Mouse (Mus musculus) forebrain, postnatal 0 days (tissue): ENCODE measurements at regions not wholly inside any gene's neighbourhood (a gene's known extent, or its start where the extent isn't known, plus 50 kb on each side); places are given as distances from the start of the nearest gene placed in this dataset.
A peak's percentile ranks its signal among the peaks of the same experiment; 100 is the strongest.

ENCODE experiments used
- ATAC-seq: fragments of 200-750 bp; cut with Nextera tagmentation; 2 replicates; pipeline ENCODE4 v1.8.0; 2017; ENCODE audit warnings: mild to moderate bottlenecking, moderate library complexity
- DNase-seq: peaks from one replicate; pipeline ENCODE4 v3.0.0-alpha.2; 2015
- H3K27ac ChIP-seq: fragments of 300-500 bp; sonication (generic); 2 replicates; pipeline ENCODE4 v1.5.1; 2014; ENCODE audit warnings: low read depth, mild to moderate bottlenecking, antibody characterized with exemption, low read length, moderate library complexity, mixed read lengths
- H3K27me3 ChIP-seq: fragments of 300-500 bp; sonication (generic); 2 replicates; pipeline ENCODE4 v1.6.1; 2014; ENCODE audit warnings: mild to moderate bottlenecking, low read length, mixed read lengths; ENCODE audit not compliant: insufficient read depth
- H3K36me3 ChIP-seq: fragments of 300-500 bp; sonication (generic); 2 replicates; pipeline ENCODE4 v1.6.1; 2014; ENCODE audit warnings: mild to moderate bottlenecking, moderate library complexity; ENCODE audit not compliant: insufficient read depth
- H3K4me1 ChIP-seq: fragments of 300-500 bp; sonication (generic); 2 replicates; pipeline ENCODE4 v1.6.1; 2014; ENCODE audit warnings: antibody characterized with exemption; ENCODE audit not compliant: insufficient read depth
- H3K4me2 ChIP-seq: fragments of 300-500 bp; sonication (generic); 2 replicates; pipeline ENCODE4 v1.6.1; 2014; ENCODE audit warnings: low read depth, mild to moderate bottlenecking, moderate library complexity
- H3K4me3 ChIP-seq: fragments of 300-500 bp; sonication (generic); 2 replicates; pipeline ENCODE4 v1.5.1; 2014; ENCODE audit warnings: low read depth, low read length, mixed read lengths
- H3K9ac ChIP-seq: fragments of 300-500 bp; sonication (generic); 2 replicates; pipeline ENCODE4 v1.6.1; 2014; ENCODE audit warnings: mild to moderate bottlenecking
- H3K9me3 ChIP-seq: fragments of 300-500 bp; sonication (generic); 2 replicates; pipeline ENCODE4 v1.6.1; 2016; ENCODE audit warnings: low read length
- CTCF ChIP-seq: sonication (generic); IDR thresholded peaks from 2 replicates; pipeline ENCODE4 v1.5.1; 2016; ENCODE audit warnings: antibody characterized with exemption, control low read depth, low read depth
- WGBS: fragments of 180-500 bp; shearing (Covaris S2); extraction: QIAGEN DNeasy Blood & Tissue Kit; methylation state at CpG from one replicate; pipeline ENCODE4 v1.1.7; 2014; 5-methylcytosine and 5-hydroxymethylcytosine counted together

DNA sequence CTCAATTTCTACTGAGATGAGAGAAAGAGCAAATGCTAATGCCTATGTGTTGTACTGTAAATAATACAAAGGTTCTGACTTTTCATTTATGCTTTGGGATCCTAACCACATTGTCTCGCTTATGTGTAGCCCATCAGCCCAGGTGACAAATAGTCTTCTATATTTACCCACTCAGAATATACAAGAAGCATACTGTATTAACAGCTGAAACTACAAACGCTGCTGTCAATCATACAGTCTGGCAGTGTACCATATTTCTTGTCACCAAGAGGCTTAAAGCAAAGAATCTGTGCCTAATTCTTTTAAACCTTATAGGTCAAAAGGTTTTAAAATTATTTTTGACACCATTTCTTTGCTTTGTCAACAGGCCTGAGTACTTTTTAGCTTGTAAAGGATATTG, 160.8 kb upstream of the Pitx2 start:
- Histone ChIP-seq H3K27me3 (no peaks in the 10 kb centered on the region), H3K36me3 (no peaks in the 10 kb centered on the region), H3K4me2 (no peak overlapping the region), H3K9me3 (no peaks in the 10 kb centered on the region), H3K4me1 (no peaks in the 10 kb centered on the region), H3K9ac (no peak overlapping the region), H3K27ac (no peak overlapping the region), H3K4me3 (no peak overlapping the region)
- 89% methylated on average over 2 of the region's 2 CpGs for WGBS
- DNase-seq (no peak), ATAC-seq (no peak)
- no peak for TF ChIP-seq CTCF

GRCm38 (mm10) chr3:129044834-129045233, 154.8 kb upstream of the Pitx2 start:
- no peak for ATAC-seq
- DNase-seq, result no peak
- Histone ChIP-seq H3K4me2 (no peak overlapping the region), H3K4me3 (no peak overlapping the region), H3K9ac (no peak overlapping the region), H3K27me3 (no peaks in the 10 kb centered on the region), H3K27ac (no peak overlapping the region), H3K36me3 (no peaks in the 10 kb centered on the region), H3K4me1 (no peaks in the 10 kb centered on the region), H3K9me3 (no peaks in the 10 kb centered on the region)
- TF ChIP-seq CTCF, result no peak
- 78% methylated on average over 5 of the region's 5 CpGs for WGBS

- Histone ChIP-seq H3K27ac (no peak overlapping the region), H3K27me3 (no peaks in the 10 kb centered on the region), H3K9me3 (no peaks in the 10 kb centered on the region), H3K4me2 (no peak overlapping the region), H3K4me1 (no peaks in the 10 kb centered on the region), H3K9ac (no peak overlapping the region), H3K4me3 (no peak overlapping the region), H3K36me3 (no peaks in the 10 kb centered on the region)
- WGBS, result 97% methylated on average over 3 of the region's 3 CpGs
- ATAC-seq (no peak), DNase-seq (no peak)
- TF ChIP-seq CTCF, result no peak
These were observed 149.6 kb upstream of the Pitx2 start for GRCm38 (mm10) chr3:129049899-129050597.

- peak; percentile 50 for DNase-seq
- peak; percentile 65 for ATAC-seq
- H3K36me3 ChIP-seq, result no peaks in the 10 kb centered on the region
- H3K4me3 ChIP-seq, result peak overlapping the region; percentile 13
- H3K27ac ChIP-seq, result no peak overlapping the region
- peak overlapping the region; percentile 45 for H3K4me2 ChIP-seq
- no peak for TF ChIP-seq CTCF
- 0 out of 2 replicates have a peak, but pooled peaks cover 5% of the 10 kb centered on the region for H3K4me1 ChIP-seq
- WGBS, result 7% methylated on average over 19 of the region's 19 CpGs
- H3K27me3 ChIP-seq, result no peaks in the 10 kb centered on the region
- H3K9me3 ChIP-seq, result no peaks in the 10 kb centered on the region
- peak overlapping the region; percentile 6; the same call in 1 of the 2 replicates for H3K9ac ChIP-seq
These were observed 134.0 kb upstream of the Pitx2 start for GRCm38 (mm10) chr3:129065457-129066364.

DNA sequence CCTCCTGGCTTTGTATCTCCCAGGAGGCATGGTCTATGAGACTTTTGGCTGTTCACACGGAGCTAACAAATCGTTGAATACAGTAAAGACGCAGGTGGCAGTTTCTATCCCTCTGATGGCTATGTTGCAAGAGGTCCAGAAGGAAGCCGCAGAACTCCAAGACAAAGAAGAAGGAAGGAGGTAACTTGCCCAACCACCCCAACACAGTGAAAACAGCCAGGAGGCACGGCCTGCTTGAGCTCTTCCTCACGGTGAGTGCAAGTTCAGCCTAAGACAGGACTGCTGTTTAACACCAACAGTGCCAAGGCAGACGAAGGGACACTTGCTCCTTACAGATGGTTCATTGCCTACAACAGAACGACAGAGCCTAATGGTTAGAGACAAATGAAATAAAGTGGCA, 130.0 kb upstream of the Pitx2 start:
- H3K4me2 ChIP-seq, result no peak overlapping the region
- no peak overlapping the region for H3K27ac ChIP-seq
- WGBS, result 69% methylated on average over 8 of the region's 8 CpGs
- H3K9ac ChIP-seq, result no peak overlapping the region
- TF ChIP-seq CTCF, result no peak
- DNase-seq (no peak), ATAC-seq (no peak)
- H3K36me3 ChIP-seq, result no peaks in the 10 kb centered on the region
- H3K4me1 ChIP-seq, result 0 out of 2 replicates have a peak, but pooled peaks cover 5% of the 10 kb centered on the region
- no peak overlapping the region for H3K4me3 ChIP-seq
- no peaks in the 10 kb centered on the region for H3K9me3 ChIP-seq
- no peaks in the 10 kb centered on the region for H3K27me3 ChIP-seq

DNA sequence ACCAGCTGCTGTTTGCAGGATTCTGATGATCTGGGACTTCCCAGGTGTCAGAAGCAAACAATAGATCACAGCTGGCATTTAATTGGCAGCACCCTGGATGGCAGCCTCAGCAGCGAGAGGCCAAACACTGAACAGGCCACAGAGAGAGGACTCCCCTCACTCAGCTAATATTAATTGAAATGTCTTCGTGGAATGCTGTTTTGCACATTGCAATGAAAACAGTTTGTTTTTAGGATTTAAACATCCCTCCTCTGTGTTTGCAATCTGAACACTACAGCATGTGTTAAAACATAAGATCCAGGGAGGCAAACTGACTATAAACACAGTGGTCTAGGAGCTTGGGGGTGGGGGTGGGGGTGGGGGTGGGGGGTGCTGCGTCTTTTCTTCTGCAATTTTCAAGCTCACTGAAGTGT, 129.2 kb upstream of the Pitx2 start:
- 12% methylated on average over 3 of the region's 3 CpGs for whole genome bisulfite sequencing
- Histone ChIP-seq H3K4me3 (no peak overlapping the region), H3K36me3 (no peaks in the 10 kb centered on the region), H3K4me2 (peak overlapping the region; percentile 23; the same call in 1 of the 2 replicates), H3K4me1 (0 out of 2 replicates have a peak, but pooled peaks cover 5% of the 10 kb centered on the region), H3K27me3 (no peaks in the 10 kb centered on the region), H3K9ac (no peak overlapping the region), H3K9me3 (no peaks in the 10 kb centered on the region), H3K27ac (no peak overlapping the region)
- ATAC-seq, result no peak
- DNase-seq, result no peak
- TF ChIP-seq CTCF, result no peak

DNA sequence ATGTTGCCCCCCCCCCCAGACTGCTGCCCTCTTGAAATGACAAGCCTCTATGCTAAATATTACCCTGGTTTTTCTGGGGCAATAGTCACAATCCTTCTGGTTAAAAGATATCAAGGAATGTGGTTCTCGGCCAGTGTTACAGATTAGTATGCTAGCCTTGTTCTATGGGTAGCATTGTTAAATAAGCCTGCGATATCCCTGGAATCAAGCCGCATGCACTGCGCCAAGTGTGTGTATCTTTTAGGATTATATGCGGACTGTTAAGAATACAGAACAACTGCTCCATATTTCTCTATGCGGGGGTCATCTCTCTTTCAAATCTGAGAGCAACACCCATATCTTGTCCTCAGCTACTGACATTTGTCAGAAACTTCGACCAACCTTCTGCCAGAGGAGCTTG, 128.7 kb upstream of the Pitx2 start:
- Histone ChIP-seq H3K9ac (no peak overlapping the region), H3K9me3 (no peaks in the 10 kb centered on the region), H3K36me3 (no peaks in the 10 kb centered on the region), H3K4me1 (0 out of 2 replicates have a peak, but pooled peaks cover 3% of the 10 kb centered on the region), H3K27ac (no peak overlapping the region), H3K4me2 (peak overlapping the region; percentile 23), H3K27me3 (no peaks in the 10 kb centered on the region), H3K4me3 (no peak overlapping the region)
- TF ChIP-seq CTCF, result no peak
- DNase-seq (no peak), ATAC-seq (peak; percentile 63)
- WGBS, result 16% methylated on average over 7 of the region's 7 CpGs
